Mouse (Mus musculus): ENCODE data around the gene Fam161a. TPM values are rescaled to one million over a fixed set of nuclear protein-coding genes. Genes with fewer than 3 reads are reported as not detected.
"Not testable (repeated sequence)": the region's sequence is repeated elsewhere in the genome, so short reads cannot be mapped to it uniquely, and the experiment has no call there.

The Fam161a gene
- polyA plus RNA-seq, 1 experiment: 4.6 TPM

DNA sequence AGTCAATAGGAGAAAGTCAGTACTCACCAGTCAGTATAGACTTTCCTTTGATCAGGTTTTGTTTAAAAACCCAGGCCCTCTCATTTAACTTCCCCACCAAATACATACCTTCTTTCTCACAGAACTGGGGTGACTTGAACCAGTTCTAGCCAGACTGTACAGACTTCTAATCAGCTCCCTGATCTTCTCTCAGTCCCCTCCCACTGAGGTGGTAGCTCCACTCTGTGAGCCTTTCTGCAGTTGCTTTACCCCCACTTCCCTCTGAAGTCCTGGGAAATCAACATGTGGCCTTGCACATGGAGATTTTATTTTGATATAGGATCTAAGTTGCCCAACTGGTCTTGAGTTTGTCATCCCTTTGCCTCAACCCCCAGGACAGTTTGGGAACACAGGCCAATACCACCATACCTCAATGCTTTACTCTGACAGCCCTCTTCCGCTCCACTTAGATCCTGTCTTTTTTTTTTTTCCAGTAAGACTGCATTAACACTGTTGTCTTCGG lies 57.9 kb downstream of the Fam161a start:
- Histone ChIP-seq H3K4me1 (ENCODE audit: control insufficient read depth, insufficient read depth, low read length) (no peaks in the 10 kb centered on the region), H3K4me3 (replicated peaks; ENCODE audit: insufficient read depth, low read depth, low read length) (no peak overlapping the region), H3K27ac (ENCODE audit: insufficient read depth, low read length) (no peak overlapping the region), H3K27me3 (ENCODE audit: control insufficient read depth, insufficient read depth, low read length) (no peaks in the 10 kb centered on the region)
- 90% methylated on average over 2 of the region's 2 CpGs for WGBS
- TF ChIP-seq POLR2A (IDR thresholded peaks at IDR 0.05; ENCODE audit: borderline replicate concordance, insufficient read depth, low read length) (no peak), CTCF (IDR thresholded peaks at IDR 0.05; ENCODE audit: borderline replicate concordance, insufficient read depth, low read depth, low read length) (no peak)
- no peak for DNase-seq

DNA sequence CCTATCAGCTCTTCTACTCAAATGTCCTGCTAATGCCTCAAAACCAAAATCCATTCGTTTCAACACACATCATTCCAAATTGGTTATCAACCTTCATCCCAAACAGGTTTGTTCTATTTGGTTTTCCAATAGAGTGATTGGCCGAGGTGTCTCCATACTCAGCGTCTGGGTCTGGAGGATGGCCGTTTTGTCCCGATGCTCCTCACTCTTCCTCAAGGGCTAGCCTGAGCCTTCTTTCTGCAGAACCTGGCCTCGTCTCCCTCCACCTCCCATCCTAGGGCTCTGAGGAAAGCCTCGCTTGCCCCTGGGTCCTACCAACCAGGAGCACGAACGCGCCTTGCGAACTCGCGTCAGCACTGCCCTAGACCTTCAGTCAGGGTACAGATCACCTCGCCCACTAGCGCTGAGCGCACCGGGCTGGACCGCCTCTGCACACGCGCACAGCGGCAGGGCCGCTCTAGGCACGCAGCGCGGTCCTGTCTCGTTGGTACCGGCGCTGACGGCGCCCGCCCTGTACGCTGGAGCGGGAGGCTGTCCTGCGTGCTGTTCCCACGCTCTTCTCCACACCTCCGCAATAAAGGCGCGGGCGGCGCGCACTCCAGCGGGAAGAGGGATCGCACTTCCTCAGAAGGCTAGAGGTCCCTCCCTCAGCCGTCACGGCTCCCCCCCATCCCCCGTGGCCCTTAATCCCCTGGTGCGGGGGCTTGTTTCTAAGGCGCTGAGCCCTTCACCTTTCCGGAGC lies 60.2 kb downstream of the Fam161a start:
- TF ChIP-seq POLR2A (IDR thresholded peaks at IDR 0.05; ENCODE audit: borderline replicate concordance, insufficient read depth, low read length) (peak; percentile 97), CTCF (IDR thresholded peaks at IDR 0.05; ENCODE audit: borderline replicate concordance, insufficient read depth, low read depth, low read length) (no peak)
- WGBS: 1% methylated on average over 49 of the region's 49 CpGs

DNA sequence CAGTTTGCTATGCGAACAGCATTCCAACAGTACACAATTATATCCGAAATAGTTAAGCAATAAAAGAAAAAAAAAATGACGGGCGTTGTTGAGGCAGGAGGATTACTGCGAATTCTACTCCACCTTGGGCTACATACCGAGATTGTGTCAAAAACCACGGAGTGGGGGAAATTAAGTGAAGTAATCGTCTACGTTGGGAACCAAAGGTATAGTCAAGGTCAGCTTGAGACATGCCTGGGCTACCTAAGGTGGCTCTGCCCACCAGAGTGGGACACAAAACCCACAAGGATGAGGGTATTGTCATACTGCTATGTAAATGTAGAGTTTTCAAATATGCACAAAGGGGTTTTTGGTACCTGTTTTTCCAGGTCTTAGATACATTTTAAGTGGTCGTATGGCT lies 60.9 kb downstream of the Fam161a start:
- no peak for DNase-seq
- TF ChIP-seq POLR2A (IDR thresholded peaks at IDR 0.05; ENCODE audit: borderline replicate concordance, insufficient read depth, low read length): no peak
- no peak for TF ChIP-seq CTCF (IDR thresholded peaks at IDR 0.05; ENCODE audit: borderline replicate concordance, insufficient read depth, low read depth, low read length)
- no peaks in the 10 kb centered on the region for H3K27me3 ChIP-seq (ENCODE audit: control insufficient read depth, insufficient read depth, low read length)
- 7% methylated on average over 10 of the region's 10 CpGs for WGBS
- H3K27ac ChIP-seq (ENCODE audit: insufficient read depth, low read length): peak overlapping the region; percentile 15; the same call in 1 of the 2 replicates
- no peaks in the 10 kb centered on the region for H3K4me1 ChIP-seq (ENCODE audit: control insufficient read depth, insufficient read depth, low read length)
- peak overlapping the region; percentile 80 for H3K4me3 ChIP-seq (replicated peaks; ENCODE audit: insufficient read depth, low read depth, low read length)

More for the DNA sequence above, 60.2 kb downstream of the Fam161a start:
- Histone ChIP-seq H3K27me3 (ENCODE audit: control insufficient read depth, insufficient read depth, low read length) (no peaks in the 10 kb centered on the region), H3K4me3 (replicated peaks; ENCODE audit: insufficient read depth, low read depth, low read length) (peak overlapping the region; percentile 80), H3K4me1 (ENCODE audit: control insufficient read depth, insufficient read depth, low read length) (no peaks in the 10 kb centered on the region), H3K27ac (ENCODE audit: insufficient read depth, low read length) (peak overlapping the region; percentile 78)
- DNase-seq: peak; percentile 95 to 96

DNA sequence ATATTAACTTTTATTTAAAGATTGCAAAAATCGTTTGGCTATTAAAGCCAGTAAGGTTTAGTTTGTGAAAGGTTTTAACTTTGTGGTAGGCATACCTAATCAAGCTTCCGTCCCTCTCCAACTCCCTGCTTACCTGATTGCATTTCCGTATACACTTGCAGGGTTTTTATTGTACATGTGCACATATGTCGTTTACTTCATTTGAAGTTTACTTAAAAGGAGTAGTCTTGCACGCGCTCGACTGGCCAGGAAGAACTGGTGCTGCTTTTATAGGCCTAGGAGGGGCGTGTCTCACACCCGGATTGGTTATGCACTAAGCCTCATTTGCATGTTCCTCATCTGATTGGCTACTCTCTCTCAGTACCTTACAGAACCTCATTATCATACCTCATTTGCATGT lies 61.7 kb downstream of the Fam161a start:
- DNase-seq; H3K27ac ChIP-seq (ENCODE audit: insufficient read depth, low read length); H3K4me1 ChIP-seq (ENCODE audit: control insufficient read depth, insufficient read depth, low read length); H3K27me3 ChIP-seq (ENCODE audit: control insufficient read depth, insufficient read depth, low read length); H3K4me3 ChIP-seq (replicated peaks; ENCODE audit: insufficient read depth, low read depth, low read length): not testable (repeated sequence)
- WGBS: 96% methylated on average over 9 of the region's 9 CpGs

- WGBS: 86% methylated on average over 7 of the region's 7 CpGs
- Histone ChIP-seq H3K27ac (ENCODE audit: insufficient read depth, low read length) (no peak overlapping the region), H3K27me3 (ENCODE audit: control insufficient read depth, insufficient read depth, low read length) (no peaks in the 10 kb centered on the region), H3K4me3 (replicated peaks; ENCODE audit: insufficient read depth, low read depth, low read length) (no peak overlapping the region), H3K4me1 (ENCODE audit: control insufficient read depth, insufficient read depth, low read length) (no peaks in the 10 kb centered on the region)
- DNase-seq: no peak
- TF ChIP-seq CTCF (IDR thresholded peaks at IDR 0.05; ENCODE audit: borderline replicate concordance, insufficient read depth, low read depth, low read length) (no peak), POLR2A (IDR thresholded peaks at IDR 0.05; ENCODE audit: borderline replicate concordance, insufficient read depth, low read length) (no peak)
Observed at GRCm38 (mm10) chr11:23074841-23075240, 67.5 kb downstream of the Fam161a start.

DNA sequence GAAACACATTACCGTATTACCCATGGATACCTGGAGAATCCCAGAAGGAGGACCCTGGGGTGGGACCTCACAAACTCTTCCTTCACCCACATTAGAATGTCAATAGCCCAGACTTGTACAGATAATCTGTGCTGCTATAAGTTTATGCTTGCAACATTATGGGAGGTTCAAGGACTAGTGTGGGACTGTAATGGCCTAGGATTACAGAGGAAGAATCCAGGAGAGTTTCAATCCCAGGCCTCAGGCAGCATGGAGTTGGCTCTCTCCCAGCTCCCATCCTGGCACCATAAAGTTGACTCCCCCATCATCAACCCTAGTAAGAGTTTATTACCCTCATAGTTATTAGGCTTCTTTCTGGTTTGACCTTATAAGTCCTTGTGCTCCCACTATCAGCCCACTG lies 71.2 kb downstream of the Fam161a start:
- Histone ChIP-seq H3K27ac (ENCODE audit: insufficient read depth, low read length) (no peak overlapping the region), H3K27me3 (ENCODE audit: control insufficient read depth, insufficient read depth, low read length) (no peaks in the 10 kb centered on the region), H3K4me3 (replicated peaks; ENCODE audit: insufficient read depth, low read depth, low read length) (no peak overlapping the region), H3K4me1 (ENCODE audit: control insufficient read depth, insufficient read depth, low read length) (no peaks in the 10 kb centered on the region)
- 87% methylated on average over 1 of the region's 1 CpGs for WGBS
- TF ChIP-seq CTCF (IDR thresholded peaks at IDR 0.05; ENCODE audit: borderline replicate concordance, insufficient read depth, low read depth, low read length) (no peak), POLR2A (IDR thresholded peaks at IDR 0.05; ENCODE audit: borderline replicate concordance, insufficient read depth, low read length) (no peak)
- DNase-seq: no peak

Other genes starting within 250 kb of the Fam161a start
- gene B3gnt2, start 146.6 kb upstream of the Fam161a start, polyA plus RNA-seq (2012; rRNA removed): 7.1 and 8.7 TPM in 2 replicates
- gene Zrsr1, start 35.5 kb upstream of the Fam161a start, polyA plus RNA-seq (2012; rRNA removed): 73.0 and 78.9 TPM in 2 replicates
- 3.1 and 4.4 TPM in 2 replicates for gene Gm28048, start 25.4 kb upstream of the Fam161a start, polyA plus RNA-seq (2012; rRNA removed)
- 44.4 and 49.1 TPM in 2 replicates for gene Commd1, start 25.1 kb upstream of the Fam161a start, polyA plus RNA-seq (2012; rRNA removed)
- 84.0 and 88.5 TPM in 2 replicates for gene Cct4, start 17.0 kb upstream of the Fam161a start, polyA plus RNA-seq (2012; rRNA removed)
- 39.4 and 44.1 TPM in 2 replicates for gene Xpo1, start 248.5 kb downstream of the Fam161a start, polyA plus RNA-seq (2012; rRNA removed)